Mouse (Mus musculus) midbrain, embryonic 15.5 days (tissue): Measurements from ENCODE around the gene Lrrc8d. TPM values are rescaled to one million over a fixed set of nuclear protein-coding genes. Genes with fewer than 3 reads are reported as not detected.
"Not testable (repeated sequence)": the region's sequence is repeated elsewhere in the genome, so short reads cannot be mapped to it uniquely, and the experiment has no call there.

ENCODE experiments used
- ATAC-seq: fragments of 200-750 bp; cut with Nextera tagmentation; replicated peaks from 2 replicates; pipeline ENCODE4 v1.8.0; 2017; ENCODE audit warnings: moderate TSS enrichment
- H3K27ac ChIP-seq: fragments of 300-500 bp; sonication (generic); 2 replicates; pipeline ENCODE4 v1.5.1; 2015; ENCODE audit warnings: mild to moderate bottlenecking, inconsistent platforms
- H3K27me3 ChIP-seq: fragments of 300-500 bp; sonication (generic); replicated peaks from 2 replicates; pipeline ENCODE4 v1.6.1; 2015; ENCODE audit warnings: inconsistent platforms
- H3K36me3 ChIP-seq: fragments of 300-500 bp; sonication (generic); replicated peaks from 2 replicates; pipeline ENCODE4 v1.6.1; 2015; ENCODE audit warnings: inconsistent platforms
- H3K4me1 ChIP-seq: fragments of 300-500 bp; sonication (generic); 2 replicates; pipeline ENCODE4 v1.6.1; 2015; ENCODE audit warnings: inconsistent platforms
- H3K4me2 ChIP-seq: fragments of 300-500 bp; sonication (generic); 2 replicates; pipeline ENCODE4 v1.6.1; 2015; ENCODE audit warnings: inconsistent platforms, mild to moderate bottlenecking, moderate library complexity
- H3K4me3 ChIP-seq: fragments of 300-500 bp; sonication (generic); 2 replicates; pipeline ENCODE4 v1.5.1; 2015; ENCODE audit warnings: mild to moderate bottlenecking, inconsistent platforms
- H3K9ac ChIP-seq: fragments of 300-500 bp; sonication (generic); 2 replicates; pipeline ENCODE4 v1.6.1; 2015; ENCODE audit warnings: mild to moderate bottlenecking, inconsistent platforms
- H3K9me3 ChIP-seq: fragments of 300-500 bp; sonication (generic); 2 replicates; pipeline ENCODE4 v1.6.1; 2016; ENCODE audit warnings: inconsistent platforms
- WGBS: fragments of 180-500 bp; shearing (Covaris S2); methylation state at CpG from one replicate; pipeline ENCODE4 v1.1.7; 2015; ENCODE audit warnings: mixed read lengths; 5-methylcytosine and 5-hydroxymethylcytosine counted together
- polyA plus RNA-seq: library from polyadenylated mRNA; unstranded; fragments of >200 nt; fragmentation: Nextera tagmentation; extraction: Ambion mirVana; gene quantifications from 2 replicates; pipeline ENCODE4 v1.2.1, GENCODE M21; 2015

Gene Lrrc8d
- polyA plus RNA-seq, 1 experiment from 2014 or later, result 37.1 TPM

DNA sequence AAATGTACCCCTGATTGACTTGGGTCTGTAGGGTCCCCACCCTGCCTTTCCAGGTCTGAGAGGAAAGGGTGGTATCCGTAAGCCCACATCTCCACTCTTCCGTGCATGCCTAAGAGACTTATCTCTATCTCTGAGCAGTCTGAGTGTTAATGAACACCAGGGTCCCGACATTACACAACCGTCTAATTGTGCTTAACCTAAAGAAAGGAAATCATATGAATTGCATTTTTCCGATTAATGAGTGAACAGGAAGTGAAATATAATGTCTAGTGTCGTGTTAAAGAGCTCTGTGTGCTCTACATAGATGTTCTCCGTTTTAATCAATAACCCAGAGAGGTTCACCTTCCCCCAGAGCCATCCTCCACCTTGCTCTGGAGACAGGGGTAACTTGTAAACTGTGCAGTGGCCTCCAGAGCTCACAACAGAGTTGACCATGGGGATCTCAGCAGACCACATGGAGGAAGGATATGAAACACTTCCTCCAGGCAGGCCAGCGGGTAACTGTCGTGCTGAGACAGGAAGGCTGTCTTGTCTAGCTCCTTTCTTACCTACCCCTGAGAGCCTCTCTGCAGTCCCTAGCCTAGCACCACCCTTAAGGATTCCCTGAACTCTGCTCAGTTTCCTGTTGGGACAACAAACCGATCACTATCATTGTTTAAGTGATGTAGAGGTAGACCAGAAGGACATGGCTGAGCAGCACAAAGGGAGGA lies 144.4 kb downstream of the Lrrc8d start:
- Histone ChIP-seq H3K36me3 (no peaks in the 10 kb centered on the region), H3K9ac (no peak overlapping the region), H3K4me3 (no peak overlapping the region), H3K9me3 (no peaks in the 10 kb centered on the region), H3K4me1 (no peaks in the 10 kb centered on the region), H3K27ac (no peak overlapping the region), H3K27me3 (no peaks in the 10 kb centered on the region), H3K4me2 (no peak overlapping the region)
- WGBS, result 89% methylated on average over 10 of the region's 10 CpGs
- no peak for ATAC-seq

DNA sequence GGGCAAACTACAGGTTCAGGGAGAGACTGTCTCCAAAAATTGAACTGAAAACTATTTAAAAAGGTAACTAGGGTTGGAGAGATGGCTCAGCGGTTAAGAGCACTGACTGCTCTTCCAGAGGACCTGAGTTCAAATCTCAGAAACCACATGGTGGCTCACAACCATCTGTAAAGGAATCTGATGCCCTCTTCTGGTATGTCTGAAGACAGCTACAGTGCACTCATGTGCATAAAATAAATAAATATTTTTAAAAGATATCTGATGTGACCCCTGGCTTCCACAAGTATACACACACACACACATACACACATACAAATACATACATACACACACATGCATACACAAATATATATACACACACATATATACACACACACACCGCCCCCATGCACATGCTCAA lies 145.3 kb downstream of the Lrrc8d start:
- Histone ChIP-seq H3K4me3 (no peak overlapping the region), H3K36me3 (no peaks in the 10 kb centered on the region), H3K4me1 (no peaks in the 10 kb centered on the region), H3K9ac (no peak overlapping the region), H3K4me2 (no peak overlapping the region), H3K27me3 (no peaks in the 10 kb centered on the region), H3K9me3 (no peaks in the 10 kb centered on the region), H3K27ac (no peak overlapping the region)
- 93% methylated on average over 2 of the region's 2 CpGs for WGBS
- no peak for ATAC-seq

DNA sequence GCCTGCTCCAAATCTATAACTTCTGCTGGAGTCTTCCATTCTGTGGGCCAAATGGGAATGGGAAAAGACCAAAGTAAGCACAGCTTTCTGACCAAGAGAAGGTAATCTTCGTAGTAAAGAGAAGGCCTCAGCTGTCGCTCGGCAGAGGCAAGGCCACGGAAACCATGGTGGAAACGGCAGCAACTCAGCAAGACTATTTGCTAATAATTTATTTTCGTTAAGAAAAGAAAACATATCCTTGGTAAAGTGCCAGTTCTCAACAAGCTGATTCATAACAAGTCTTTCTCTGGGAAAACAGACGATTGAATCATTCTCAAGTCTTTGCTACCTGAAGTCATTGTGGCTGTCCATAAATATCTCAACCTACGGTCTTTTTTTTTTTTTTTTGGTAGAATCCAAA lies 148.0 kb downstream of the Lrrc8d start:
- H3K4me3 ChIP-seq, result no peak overlapping the region
- H3K4me1 ChIP-seq, result no peaks in the 10 kb centered on the region
- 81% methylated on average over 8 of the region's 8 CpGs for WGBS
- H3K9me3 ChIP-seq, result no peaks in the 10 kb centered on the region
- no peaks in the 10 kb centered on the region for H3K36me3 ChIP-seq
- H3K27ac ChIP-seq, result no peak overlapping the region
- H3K4me2 ChIP-seq, result no peak overlapping the region
- no peak overlapping the region for H3K9ac ChIP-seq
- ATAC-seq, result no peak
- H3K27me3 ChIP-seq, result no peaks in the 10 kb centered on the region

DNA sequence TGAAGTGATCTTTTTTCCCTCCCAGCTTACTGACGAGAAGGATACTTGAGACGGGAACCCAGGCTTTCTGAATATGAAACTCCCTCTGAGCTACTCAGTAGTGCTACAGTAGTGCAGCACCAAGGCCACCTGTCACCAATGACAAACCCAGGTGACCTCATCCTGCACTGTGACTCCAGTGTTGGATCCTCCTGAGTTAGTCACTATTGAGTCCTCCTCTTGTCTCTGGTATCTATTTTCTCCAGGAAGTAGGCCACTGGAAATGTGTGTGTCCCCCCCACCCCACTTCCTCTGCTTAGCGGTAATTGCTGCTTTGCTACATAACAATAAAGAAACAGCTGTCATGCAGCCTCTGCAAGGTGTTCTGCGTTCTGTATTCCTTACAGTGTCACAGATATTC lies 149.5 kb downstream of the Lrrc8d start:
- no peak overlapping the region for H3K27ac ChIP-seq

DNA sequence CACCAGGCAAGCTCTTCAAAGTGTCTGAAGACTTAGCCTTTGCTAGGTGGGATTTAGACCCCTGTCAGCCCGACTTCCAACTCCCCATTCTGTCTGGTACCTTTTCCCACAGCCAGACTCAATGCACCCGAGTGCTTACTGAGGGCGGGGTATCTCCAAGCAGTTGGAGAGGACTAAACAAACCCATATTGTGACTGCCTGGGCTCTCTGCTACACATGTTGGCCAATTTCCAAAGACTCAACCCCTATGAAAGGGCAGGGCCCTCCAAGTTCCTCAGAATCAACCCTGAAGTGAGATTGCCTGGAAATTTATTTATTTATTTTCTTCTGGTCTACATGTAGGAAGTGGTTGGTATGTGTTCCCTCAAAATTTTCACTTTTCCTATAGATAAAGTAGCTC lies 149.9 kb downstream of the Lrrc8d start:
- Histone ChIP-seq H3K27ac (no peak overlapping the region), H3K4me3 (no peak overlapping the region), H3K4me1 (no peaks in the 10 kb centered on the region), H3K9me3 (no peaks in the 10 kb centered on the region), H3K4me2 (no peak overlapping the region), H3K27me3 (no peaks in the 10 kb centered on the region), H3K9ac (no peak overlapping the region), H3K36me3 (no peaks in the 10 kb centered on the region)
- ATAC-seq, result no peak
- 64% methylated on average over 3 of the region's 3 CpGs for WGBS

More for the DNA sequence above, 149.5 kb downstream of the Lrrc8d start:
- no peak overlapping the region for H3K4me3 ChIP-seq
- no peaks in the 10 kb centered on the region for H3K9me3 ChIP-seq
- no peaks in the 10 kb centered on the region for H3K36me3 ChIP-seq
- ATAC-seq, result no peak
- H3K27me3 ChIP-seq, result no peaks in the 10 kb centered on the region
- H3K4me2 ChIP-seq, result no peak overlapping the region
- H3K4me1 ChIP-seq, result no peaks in the 10 kb centered on the region
- no peak overlapping the region for H3K9ac ChIP-seq
- WGBS, result 83% methylated on average over 4 of the region's 4 CpGs

DNA sequence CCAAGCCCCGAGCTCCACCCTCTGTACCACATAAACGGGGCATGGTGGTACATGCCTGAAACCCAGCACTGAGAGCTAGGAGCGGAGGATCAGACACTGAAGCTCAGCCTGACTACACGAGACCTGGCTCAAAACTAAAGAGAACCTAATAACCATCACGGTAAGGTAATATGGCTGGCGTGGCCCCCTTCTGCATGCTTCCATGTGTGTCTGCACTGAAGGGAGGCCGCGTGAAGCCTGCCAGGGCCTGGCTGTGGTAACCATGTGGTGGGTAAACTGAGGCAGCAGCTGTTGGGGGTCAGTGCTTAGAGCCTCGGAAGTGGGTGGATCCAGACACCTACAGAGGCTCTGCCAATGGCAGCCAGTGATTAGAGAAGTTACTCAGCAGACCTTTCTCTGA lies 153.5 kb downstream of the Lrrc8d start:
- H3K9me3 ChIP-seq, result no peaks in the 10 kb centered on the region
- no peak for ATAC-seq
- WGBS, result 88% methylated on average over 9 of the region's 9 CpGs
- no peak overlapping the region for H3K27ac ChIP-seq
- no peak overlapping the region for H3K4me3 ChIP-seq
- H3K4me2 ChIP-seq, result no peak overlapping the region
- H3K9ac ChIP-seq, result no peak overlapping the region
- no peaks in the 10 kb centered on the region for H3K27me3 ChIP-seq
- H3K36me3 ChIP-seq, result no peaks in the 10 kb centered on the region
- H3K4me1 ChIP-seq, result no peaks in the 10 kb centered on the region

DNA sequence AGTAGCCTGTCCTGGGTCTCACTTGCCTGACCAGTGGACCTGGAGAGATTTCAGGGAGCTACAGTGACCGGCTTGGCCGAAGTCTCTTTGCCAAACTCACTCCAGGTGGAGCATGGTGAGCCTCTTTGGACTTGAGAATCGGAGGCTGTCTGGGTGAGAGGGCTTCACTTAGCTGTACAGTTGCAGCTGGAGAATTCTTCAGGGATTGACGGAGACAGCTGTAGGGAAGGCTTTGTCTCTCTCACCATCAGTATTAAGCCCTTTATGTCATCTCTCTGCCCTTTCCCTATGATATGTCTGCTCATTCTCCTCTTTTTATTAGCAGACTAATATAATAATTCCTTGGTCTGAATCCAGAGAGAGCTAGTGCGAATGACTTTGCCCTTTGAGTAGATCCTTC lies 157.7 kb downstream of the Lrrc8d start:
- no peaks in the 10 kb centered on the region for H3K9me3 ChIP-seq
- ATAC-seq, result no peak
- no peak overlapping the region for H3K4me3 ChIP-seq
- WGBS, result 88% methylated on average over 5 of the region's 5 CpGs
- no peak overlapping the region for H3K4me2 ChIP-seq
- H3K27ac ChIP-seq, result no peak overlapping the region
- no peak overlapping the region for H3K9ac ChIP-seq
- H3K4me1 ChIP-seq, result no peaks in the 10 kb centered on the region
- no peaks in the 10 kb centered on the region for H3K36me3 ChIP-seq
- no peaks in the 10 kb centered on the region for H3K27me3 ChIP-seq

DNA sequence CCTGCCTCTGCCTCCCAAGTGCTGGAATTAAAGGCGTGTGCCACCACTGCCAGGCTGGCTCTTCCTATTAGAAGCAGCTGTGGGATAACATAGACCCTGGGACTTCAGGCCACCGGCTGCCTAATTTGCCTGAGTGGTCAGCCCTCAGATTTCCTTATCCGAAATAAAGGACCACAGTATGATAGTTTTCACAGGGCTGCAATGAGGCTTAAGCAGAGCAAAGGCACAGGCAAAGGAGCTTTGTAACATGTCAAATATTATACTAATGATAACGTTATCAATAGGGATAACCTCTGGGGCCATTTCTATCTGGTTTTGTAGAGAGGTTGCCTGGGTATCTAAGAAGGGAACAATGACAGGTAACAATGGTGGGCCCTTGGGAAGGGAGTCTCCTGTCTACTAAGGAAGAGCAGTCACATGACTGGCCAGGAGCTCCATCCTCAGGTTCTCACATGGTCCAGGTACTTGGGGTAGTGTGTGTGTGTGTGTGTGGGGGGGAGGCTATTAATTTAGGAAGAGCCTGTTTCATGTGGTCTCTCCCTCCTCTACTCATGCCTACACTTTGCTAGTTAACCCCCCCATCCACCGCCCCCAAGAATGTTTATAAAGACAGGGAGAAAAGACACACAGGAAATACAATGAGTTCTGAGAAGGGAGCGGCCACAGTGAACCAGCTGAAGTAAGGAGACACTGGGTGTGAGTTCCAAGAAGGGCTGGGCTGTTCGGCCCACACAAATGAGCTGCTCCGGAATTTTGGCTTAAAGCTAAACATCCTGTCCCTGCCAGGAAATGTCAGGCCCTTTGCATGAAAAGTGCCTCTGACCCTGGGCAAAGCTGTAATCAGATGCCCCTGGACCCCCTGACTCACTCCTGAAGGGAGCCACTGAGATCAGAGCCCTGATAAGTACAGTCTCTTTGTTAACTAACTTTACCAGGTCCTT lies 159.3 kb downstream of the Lrrc8d start:
- H3K27me3 ChIP-seq, result no peaks in the 10 kb centered on the region
- no peaks in the 10 kb centered on the region for H3K9me3 ChIP-seq
- ATAC-seq, result no peak
- H3K4me2 ChIP-seq, result no peak overlapping the region
- H3K4me3 ChIP-seq, result no peak overlapping the region
- no peak overlapping the region for H3K9ac ChIP-seq
- no peak overlapping the region for H3K27ac ChIP-seq
- 77% methylated on average over 8 of the region's 8 CpGs for WGBS
- H3K36me3 ChIP-seq, result no peaks in the 10 kb centered on the region
- no peaks in the 10 kb centered on the region for H3K4me1 ChIP-seq

DNA sequence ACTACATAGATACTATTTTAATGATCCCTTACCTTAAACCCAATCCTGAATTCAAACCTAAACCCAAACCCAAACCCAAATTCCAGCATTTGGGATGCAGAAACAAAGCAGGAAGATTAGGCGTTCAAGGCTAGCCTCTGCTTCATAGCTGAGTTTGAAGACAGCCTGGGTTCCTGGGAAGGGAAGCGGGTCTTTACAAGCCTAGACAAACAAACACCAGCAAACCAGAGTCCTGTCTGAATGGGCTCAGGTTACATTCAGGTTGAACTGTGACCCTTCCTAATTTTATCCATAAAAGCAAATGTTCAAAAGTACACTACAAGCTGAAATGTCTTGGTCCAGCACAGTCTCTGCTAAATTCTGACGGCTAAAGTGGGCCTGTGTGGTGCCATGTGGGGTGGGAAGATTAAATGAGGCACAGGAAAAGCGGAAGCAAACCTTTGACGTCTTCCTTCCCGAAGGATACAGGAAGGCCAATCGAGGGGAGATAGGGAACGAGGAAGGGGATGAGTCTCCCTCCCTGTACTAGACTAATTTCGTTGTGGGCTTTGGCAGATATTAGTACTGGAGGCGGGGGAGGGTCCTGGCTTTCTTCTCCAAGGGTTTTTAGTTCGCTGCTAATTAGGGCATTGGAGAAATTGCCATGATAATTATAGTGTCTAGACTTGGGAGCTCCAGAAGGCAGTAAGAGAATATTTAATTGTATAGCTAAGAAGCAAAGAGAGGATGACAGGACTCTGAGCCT lies 160.1 kb downstream of the Lrrc8d start:
- WGBS, result 76% methylated on average over 11 of the region's 11 CpGs
- no peak for ATAC-seq

DNA sequence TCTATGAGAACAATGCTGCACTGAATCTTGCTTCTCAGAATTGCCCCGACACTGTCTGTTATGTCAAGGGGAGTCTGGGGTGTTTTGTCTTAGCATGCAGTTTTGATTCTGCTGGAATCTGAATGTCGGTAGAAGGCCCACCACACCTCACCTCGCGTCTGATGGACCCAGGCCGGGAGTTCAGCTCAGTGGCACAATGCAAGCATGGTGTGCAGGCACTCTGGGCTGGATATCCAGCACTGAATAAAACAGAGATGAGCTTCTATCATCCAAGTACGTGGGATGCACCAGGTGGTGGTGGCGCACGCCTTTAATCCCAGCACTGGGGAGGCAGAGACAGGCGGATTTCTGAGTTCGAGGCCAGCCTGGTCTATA lies 160.7 kb downstream of the Lrrc8d start:
- H3K27ac ChIP-seq, result no peak overlapping the region
- H3K4me3 ChIP-seq, result no peak overlapping the region
- H3K4me1 ChIP-seq, result no peaks in the 10 kb centered on the region
- no peaks in the 10 kb centered on the region for H3K27me3 ChIP-seq
- H3K9ac ChIP-seq, result no peak overlapping the region
- H3K9me3 ChIP-seq, result no peaks in the 10 kb centered on the region
- WGBS, result 88% methylated on average over 10 of the region's 10 CpGs
- H3K36me3 ChIP-seq, result no peaks in the 10 kb centered on the region
- H3K4me2 ChIP-seq, result no peak overlapping the region
- ATAC-seq, result no peak

More for the DNA sequence above, 160.1 kb downstream of the Lrrc8d start:
- H3K36me3 ChIP-seq, result no peaks in the 10 kb centered on the region
- no peak overlapping the region for H3K4me2 ChIP-seq
- no peak overlapping the region for H3K9ac ChIP-seq
- H3K27me3 ChIP-seq, result no peaks in the 10 kb centered on the region
- H3K9me3 ChIP-seq, result no peaks in the 10 kb centered on the region
- H3K27ac ChIP-seq, result no peak overlapping the region
- H3K4me1 ChIP-seq, result no peaks in the 10 kb centered on the region
- no peak overlapping the region for H3K4me3 ChIP-seq

DNA sequence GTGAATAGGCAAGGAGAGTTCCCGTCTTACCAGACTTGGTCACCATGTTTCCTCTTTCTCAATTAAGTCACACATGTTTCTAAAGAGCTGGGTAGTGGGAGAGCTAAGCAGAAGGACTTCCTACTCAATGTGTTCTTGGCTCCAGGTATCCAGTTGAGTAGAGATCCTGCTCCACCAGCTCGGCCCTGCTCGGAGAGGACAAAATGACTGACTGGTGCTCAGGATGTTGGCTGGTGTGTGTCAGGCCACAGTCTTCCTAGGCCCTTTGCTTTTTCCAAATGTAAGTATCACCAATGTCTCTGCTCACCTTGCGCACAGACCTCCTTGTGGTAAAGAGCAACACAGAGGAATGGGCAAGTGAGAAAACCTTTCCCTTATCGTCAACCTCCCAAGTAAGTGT lies 161.8 kb downstream of the Lrrc8d start:
- ATAC-seq, result no peak
- 94% methylated on average over 5 of the region's 5 CpGs for WGBS
- no peak overlapping the region for H3K4me3 ChIP-seq
- no peaks in the 10 kb centered on the region for H3K36me3 ChIP-seq
- H3K27ac ChIP-seq, result no peak overlapping the region
- H3K9ac ChIP-seq, result no peak overlapping the region
- H3K27me3 ChIP-seq, result no peaks in the 10 kb centered on the region
- no peaks in the 10 kb centered on the region for H3K9me3 ChIP-seq
- H3K4me1 ChIP-seq, result no peaks in the 10 kb centered on the region
- H3K4me2 ChIP-seq, result no peak overlapping the region

DNA sequence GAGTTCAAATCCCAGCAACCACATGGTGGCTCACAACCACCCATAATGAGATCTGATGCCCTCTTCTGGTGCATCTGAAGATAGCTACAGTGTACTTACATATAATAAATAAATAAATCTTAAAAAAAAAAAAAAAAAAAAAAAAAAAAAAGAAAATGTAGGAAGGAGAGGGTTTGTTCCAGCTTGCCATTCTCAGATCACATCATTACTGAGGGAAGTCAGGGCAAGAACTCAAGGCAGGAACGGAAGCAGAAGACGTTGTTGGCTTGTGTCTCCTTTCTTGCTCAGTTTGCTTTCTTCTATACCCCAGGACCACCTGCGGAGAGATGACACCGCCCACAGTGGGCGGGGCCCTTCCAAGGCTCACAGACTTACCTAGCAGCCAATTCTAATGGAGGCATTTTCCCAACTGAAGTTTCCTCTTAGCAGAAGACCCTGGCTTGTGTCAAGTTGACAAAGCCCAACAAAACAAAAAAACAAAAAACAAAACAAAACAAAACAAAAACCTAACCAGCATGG lies 165.4 kb downstream of the Lrrc8d start:
- not testable (repeated sequence) for H3K27ac ChIP-seq, H3K9me3 ChIP-seq, H3K36me3 ChIP-seq, H3K27me3 ChIP-seq, H3K4me1 ChIP-seq, ATAC-seq, H3K9ac ChIP-seq, H3K4me3 ChIP-seq, H3K4me2 ChIP-seq
- WGBS, result 38% methylated on average over 5 of the region's 5 CpGs
